8 mouse cellular contexts compared by ENCODE assay signal in genomic region chr1:87637121-87637877, GRCm38 (mm10). TPM values are rescaled to one million over a fixed set of nuclear protein-coding genes. Genes with fewer than 3 reads are reported as not detected.
DNase-seq lines count a peak whose midpoint lies in the region; ATAC-seq and TF ChIP-seq lines count a peak whose summit lies in the region.

No protein-coding gene starts in this region.

- H3K4me1 ChIP-seq in neural tube, embryonic 15.5 days, result no peaks in the 10 kb centered on the region

- H3K4me2 ChIP-seq in neural tube, embryonic 15.5 days, result no peak overlapping the region

- H3K9ac ChIP-seq in neural tube, embryonic 15.5 days (replicated peaks), result no peak overlapping the region

- no peaks in the 10 kb centered on the region for H3K36me3 ChIP-seq in neural tube, embryonic 15.5 days

- no peaks in the 10 kb centered on the region for H3K27me3 ChIP-seq in Patski
- no peaks in the 10 kb centered on the region for H3K27me3 ChIP-seq in neural tube, embryonic 15.5 days (replicated peaks)

- DNase-seq in layer of hippocampus, adult 9-11 months, result peak; percentile 48
- DNase-seq in layer of hippocampus, postnatal 14 days (ENCODE audit: low spot score in 2 of 2), result no peak
- peak; percentile 7 for DNase-seq in Patski (ENCODE audit: low read depth, low spot score)
- peak; percentile 15 for DNase-seq in mesoderm, embryonic 11.5 days (ENCODE audit: low read depth, low spot score)
- DNase-seq in left cerebral cortex, adult 9 months (ENCODE audit: low spot score in 2 of 2), result no peak
- DNase-seq in gastrocnemius, postnatal 36 days, result no peak

- no peak for ATAC-seq in Patski
- peak; percentile 91 for ATAC-seq in erythroblast, adult 5-6 weeks (replicated peaks; ENCODE audit: low FRiP score, poor library complexity, severe bottlenecking)
- no peak for ATAC-seq in neural tube, embryonic 15.5 days (ENCODE audit: low FRiP score)

- in situ Hi-C loops in Patski (cut with MboI; ENCODE audit: low pct_unique_long_range_greater_than_20kb), result no loop called here

- H3K27ac ChIP-seq in neural tube, embryonic 15.5 days (replicated peaks), result no peak overlapping the region

- intact Hi-C loops in gastrocnemius, postnatal 36 days (cut with DNase I), result no loop called here

- WGBS in neural tube, embryonic 15.5 days, result 90% methylated on average over 4 of the region's 4 CpGs

- POLR2A ChIA-PET in Patski (lab: Charles Lee), result interaction anchor here (0.7 kb wide), 1 partner anchor 40 kb away, joined by 4 read pairs; no protein-coding TSS in a partner anchor

- CTCF ChIA-PET in Patski (lab: Charles Lee), result no interaction called here

- H3K9me3 ChIP-seq in neural tube, embryonic 15.5 days (replicated peaks), result no peaks in the 10 kb centered on the region

- H3K4me3 ChIP-seq in neural tube, embryonic 15.5 days (replicated peaks), result no peak overlapping the region

- no peak for TF ChIP-seq CTCF in Patski (IDR thresholded peaks at IDR 0.05)

RNA-seq across cellular contexts. Expression of gene Inpp5d, which starts 17.2 kb away (rescaled TPM):
- total RNA-seq in layer of hippocampus, postnatal 14 days (2021), result 10 to 100 TPM; 21.0 to 21.3 TPM
- 0.30 TPM for polyA plus RNA-seq in Patski (2021)
- 50.1 and 53.1 TPM in 2 replicates for total RNA-seq in erythroblast, adult 5-6 weeks (2015; ENCODE audit: low replicate concordance)
- total RNA-seq in erythroblast, adult 5-6 weeks (2017; ENCODE audit: low replicate concordance), result 19.9 and 25.2 TPM in 2 replicates
- 1 to 10 TPM; 3.8 to 5.3 TPM for total RNA-seq in gastrocnemius, postnatal 36 days (2021)
- 3.2 and 7.6 TPM in 2 replicates for polyA plus RNA-seq in neural tube, embryonic 15.5 days (2015; fragmentation: Nextera tagmentation; extraction: Ambion mirVana)

Comparison
In these comparisons a context has a peak if more than half of its experiments do, and no peak if none do; other contexts are left out.
1. DNase-seq: peak in layer of hippocampus, adult 9-11 months (single experiment), Patski (single experiment) and mesoderm, embryonic 11.5 days (single experiment); none in layer of hippocampus, postnatal 14 days (0 of 2), left cerebral cortex, adult 9 months (0 of 2) and gastrocnemius, postnatal 36 days (0 of 2).